Mouse (Mus musculus): Measurements from ENCODE around the gene Tomm40l.

Tomm40l gene

DNA sequence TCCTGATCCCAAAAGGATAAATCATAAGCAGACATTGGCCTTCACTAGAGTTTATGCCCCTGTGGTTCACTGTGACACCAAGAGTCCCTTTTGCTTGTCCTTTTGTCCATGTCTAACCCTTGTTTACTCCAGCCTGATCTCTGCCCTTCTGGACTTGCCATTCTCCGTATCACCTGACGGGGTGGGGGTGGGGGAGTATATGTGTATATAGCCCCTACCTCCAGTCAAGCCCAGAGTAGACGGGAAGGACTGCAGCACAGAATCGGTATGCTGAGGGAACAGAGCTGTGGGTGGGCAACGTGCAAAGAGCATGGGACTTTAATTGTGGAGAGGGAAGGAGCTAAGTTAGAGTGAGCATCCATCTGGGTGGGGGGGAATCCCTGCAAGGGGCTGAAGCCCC lies 2.5 kb upstream of the Tomm40l start, which contains the start of gene Apoa2:
Gene Apoa2, plus strand, starts transcription at position 198 of the 400 bp plus-strand sequence.
- DNase-seq: no peak

DNA sequence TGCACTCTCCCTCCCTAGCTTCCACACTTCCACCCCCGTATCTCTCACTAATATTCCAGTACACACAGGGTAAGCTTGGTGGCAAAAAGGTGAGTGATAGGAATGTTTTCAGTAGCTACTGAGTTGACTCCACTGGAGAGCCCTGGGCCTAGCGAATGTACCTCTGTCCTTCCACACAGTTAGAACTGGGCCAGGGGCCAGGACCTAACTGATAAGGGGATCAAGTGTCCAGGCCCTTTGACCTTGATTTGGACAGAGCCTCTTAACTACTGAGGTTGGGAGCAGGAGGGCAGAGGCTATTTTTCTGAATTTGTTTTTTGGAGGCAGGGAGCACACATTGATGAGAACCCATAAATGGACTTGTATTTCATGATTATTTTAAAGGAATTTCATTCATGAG lies 1.5 kb upstream of the Tomm40l start:
- no peak for DNase-seq

DNA sequence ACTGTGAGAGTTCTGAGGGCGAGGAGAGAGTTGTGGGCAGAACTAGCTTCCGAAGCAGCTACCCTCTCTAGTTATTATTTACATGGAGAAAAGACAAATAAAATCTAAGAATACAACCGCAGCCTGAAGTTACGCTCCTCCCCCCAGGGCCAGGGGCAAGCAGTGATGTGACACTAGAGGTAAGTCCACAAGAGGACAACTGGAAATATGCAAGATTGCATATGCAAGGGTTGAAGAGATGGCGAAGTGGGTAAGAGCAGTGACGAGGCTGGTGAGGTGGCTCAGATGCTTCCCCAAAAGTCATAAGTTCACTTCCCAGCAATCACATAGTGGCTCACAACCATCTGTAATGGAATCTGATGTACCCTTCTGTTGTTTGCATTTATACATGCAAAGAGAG lies 854 bp upstream of the Tomm40l start:
- no peak for DNase-seq

DNA sequence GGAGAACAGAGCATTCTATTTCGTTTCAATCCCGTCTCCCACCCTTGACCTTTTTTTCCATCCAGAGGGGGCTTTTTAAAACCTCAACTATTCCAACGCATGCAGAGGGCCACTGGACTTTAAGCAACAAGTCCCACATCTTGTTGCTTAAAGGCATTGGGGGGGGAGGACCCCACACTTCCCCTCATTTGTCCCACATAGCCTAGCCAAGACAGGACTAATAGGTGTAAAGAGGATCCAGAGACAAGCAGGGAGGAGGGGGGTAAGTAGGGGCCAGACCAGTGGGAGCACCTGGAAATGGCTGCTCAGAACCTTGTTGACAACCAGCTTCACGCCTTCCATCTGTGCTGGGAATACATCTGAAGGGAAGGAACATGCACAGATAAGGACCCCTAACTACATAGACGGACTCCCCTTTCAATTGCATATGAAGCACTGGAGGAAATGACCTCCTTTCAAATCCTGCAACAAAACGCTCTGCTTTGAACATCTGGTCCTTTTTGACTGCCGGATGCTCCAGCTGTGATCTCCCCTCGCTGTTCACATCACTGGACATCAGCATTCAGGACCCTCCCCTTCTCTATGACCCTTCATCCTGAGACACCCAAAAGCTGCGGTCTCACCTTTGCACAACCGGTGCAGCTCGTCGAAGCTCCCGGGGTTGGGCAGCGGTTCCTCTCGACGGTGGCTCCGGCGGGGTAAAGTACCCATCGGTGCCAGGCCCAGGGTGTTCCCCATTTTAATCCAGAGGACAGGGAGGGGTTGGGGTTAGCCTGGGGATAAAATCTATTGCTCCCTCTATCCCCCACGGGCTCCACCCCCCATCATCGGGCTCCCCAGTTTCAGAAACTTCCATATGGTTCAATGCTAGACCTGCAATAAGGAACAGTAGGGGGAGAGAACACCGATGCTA lies 777 bp downstream of the Tomm40l start:
- DNase-seq: no peak

DNA sequence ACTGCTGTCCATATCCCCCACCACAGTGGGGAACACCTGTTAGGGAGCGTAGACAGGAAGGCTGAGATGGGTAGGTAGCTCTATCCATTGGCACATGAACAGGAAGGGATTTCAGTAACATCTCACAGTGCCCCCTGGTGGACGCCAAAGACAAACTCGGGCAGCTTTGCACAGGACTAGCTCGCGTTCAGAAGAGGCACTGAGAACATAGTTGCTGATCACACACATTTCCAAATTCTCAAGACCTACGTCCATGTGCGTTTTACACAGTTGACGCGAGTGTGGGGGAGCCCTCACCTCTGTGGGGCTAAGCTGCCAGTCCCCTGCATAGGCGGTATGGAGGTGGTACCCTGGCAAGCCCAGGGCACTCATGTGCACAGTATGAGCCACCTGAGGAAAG lies 1.4 kb downstream of the Tomm40l start:
- DNase-seq: peak; percentile 91

DNA sequence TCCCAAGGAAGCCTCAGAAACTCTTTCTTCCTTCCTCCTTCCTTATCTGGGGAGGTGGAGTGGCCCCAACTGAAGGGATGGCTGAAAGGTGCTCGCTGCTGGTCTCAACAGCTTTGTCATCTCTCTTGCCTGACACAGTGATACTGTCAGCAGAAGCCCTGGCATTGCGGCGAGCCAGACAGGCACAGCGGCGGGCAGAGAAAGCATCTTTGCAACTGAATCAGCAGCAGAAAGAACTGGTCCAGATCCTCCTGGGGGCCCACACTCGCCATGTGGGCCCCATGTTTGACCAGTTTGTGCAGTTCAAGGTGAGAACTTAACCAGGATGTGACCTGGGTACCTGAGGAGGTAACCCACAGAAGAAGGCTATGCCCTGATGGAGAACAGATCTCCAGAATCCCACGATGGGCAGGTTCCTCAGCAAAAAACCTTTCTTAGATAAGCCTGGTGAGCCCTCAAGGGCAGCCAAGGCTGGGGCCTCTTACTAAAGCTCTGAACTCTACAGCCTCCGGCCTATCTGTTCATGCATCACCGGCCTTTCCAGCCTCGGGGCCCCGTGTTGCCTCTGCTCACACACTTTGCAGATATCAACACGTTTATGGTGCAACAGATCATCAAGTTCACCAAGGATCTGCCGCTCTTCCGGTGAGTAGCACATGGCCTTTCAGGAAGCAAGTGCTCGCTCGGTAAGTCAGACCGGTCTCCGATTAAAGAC lies 5.9 kb downstream of the Tomm40l start:
- no peak for DNase-seq

DNA sequence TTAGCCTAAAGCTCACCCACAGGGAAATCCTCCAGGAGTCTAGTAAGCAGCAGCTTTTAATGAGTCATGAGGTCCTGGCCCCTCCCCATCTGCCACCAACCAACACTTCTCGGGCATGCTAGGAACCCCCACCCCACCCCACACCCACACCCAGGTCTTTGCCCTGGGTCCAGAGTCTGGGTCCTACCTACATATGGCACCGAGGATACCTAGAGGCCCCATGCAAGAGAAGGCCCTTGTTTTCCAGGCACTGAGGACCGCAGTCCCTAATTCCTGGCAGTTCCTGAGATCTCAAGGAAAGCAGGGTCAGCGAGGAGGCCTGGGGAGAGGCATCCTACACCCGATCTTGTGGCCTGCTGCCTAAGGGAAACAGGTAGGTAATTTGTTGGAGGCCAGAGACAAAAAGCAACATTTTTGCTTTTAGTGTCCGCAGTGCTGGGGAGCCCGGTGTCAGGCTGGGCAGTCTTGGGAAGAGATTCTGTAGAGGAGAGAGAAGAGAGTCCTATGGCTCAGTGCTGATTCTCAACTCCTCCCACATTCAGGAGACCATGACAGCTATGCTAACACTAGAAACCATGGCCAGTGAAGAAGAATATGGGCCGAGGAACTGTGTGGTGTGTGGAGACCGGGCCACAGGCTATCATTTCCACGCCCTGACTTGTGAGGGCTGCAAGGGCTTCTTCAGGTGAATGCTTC lies 8.4 kb downstream of the Tomm40l start, which contains the start of gene Nr1i3:
Gene Nr1i3, plus strand, starts transcription at position 170 of the 696 bp plus-strand sequence.
- no peak for DNase-seq

DNA sequence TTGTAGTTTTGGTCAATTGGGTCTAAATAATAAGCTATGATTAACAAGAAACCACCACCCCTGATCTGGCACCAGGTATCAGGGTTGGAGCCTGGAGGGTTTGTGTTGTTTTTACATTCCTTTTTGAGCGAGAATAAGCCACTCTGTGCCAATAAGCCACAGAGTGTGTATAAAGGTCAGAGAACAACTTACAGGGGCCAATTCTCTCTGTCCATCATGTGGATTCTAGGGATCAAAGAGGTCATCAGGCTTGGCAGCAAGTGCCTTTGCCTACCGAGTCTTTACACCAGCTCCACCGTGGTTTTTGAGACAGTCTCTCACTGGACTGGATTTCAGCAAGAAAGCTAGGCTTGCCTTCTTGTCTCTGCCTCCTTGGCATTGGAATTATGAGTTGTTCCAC lies 9.5 kb downstream of the Tomm40l start:
- DNase-seq: no peak

DNA sequence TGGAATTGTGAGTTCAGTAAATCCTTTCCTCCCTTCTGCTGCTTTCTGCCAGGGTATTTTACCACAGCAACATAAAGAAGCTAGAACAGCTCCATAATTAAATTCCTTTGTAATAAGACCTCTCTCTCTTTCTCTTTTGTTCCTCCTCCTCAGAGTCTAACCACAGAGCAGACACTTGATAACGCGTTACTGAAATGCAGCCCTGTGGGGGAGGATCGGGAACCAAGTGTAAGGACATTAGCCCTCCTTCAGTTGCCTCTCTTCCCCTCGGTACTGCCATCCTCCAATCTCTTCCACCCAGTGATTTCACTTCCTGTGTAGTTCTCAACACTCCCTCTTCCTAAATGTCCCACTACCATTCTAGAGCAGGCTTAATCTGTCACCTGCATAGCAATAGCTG lies 12.9 kb downstream of the Tomm40l start:
- DNase-seq: no peak

DNA sequence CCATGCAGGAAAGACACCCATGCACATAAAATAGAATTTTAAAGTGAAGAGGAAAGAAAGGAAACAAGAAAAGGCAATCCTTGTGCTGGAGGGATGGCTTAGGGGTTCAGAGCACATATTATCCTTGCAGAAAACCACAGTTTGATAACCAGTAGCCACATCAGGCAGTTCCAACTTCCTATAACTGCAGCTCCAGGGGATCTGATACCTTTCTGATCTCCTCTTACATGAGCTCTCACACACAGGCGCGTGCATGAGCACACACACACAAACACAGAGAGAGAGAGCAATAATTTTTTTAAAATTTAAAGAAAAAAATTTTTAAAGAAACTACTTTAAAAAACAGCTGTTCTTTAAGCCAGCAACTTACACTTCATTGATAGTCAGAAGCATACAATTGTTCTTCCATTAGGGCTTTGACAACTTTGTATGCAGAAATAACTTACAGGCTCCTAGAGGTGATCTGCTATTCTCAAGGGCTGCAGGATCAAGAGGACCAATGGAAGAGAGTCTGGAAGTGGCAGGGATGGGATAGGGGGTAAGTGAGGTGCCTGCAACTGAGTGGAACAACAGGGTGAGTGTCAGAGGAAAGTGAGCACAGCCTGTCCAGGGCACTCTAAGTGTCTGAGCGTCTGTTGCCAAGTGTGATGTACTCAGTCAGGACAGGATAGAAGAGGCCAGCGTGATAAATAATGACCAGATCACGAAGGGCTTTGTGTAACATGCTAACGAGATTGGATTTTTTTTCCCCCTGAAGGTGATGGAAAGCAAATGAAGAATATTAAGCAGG lies 16.4 kb downstream of the Tomm40l start:
- no peak for DNase-seq

DNA sequence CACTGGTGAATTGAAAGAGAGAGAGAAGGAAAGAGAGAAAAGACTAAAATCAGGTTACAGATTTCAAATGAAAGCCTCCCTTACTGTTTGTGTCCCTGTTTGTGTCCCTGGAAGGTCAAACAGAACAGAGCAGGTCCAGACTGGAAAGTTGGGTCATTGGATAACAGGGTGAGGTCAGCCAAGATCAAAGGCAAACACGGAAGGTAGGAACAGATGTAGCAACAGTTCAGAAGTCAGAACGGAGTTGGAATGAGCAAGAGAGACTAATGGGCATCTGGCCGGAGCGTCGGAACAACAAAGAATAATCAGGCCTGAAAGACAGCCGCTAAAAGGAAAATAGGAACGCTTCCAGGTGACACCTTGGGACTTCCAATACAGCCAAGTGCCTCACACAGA lies 18.1 kb downstream of the Tomm40l start:
- no peak for DNase-seq

DNA sequence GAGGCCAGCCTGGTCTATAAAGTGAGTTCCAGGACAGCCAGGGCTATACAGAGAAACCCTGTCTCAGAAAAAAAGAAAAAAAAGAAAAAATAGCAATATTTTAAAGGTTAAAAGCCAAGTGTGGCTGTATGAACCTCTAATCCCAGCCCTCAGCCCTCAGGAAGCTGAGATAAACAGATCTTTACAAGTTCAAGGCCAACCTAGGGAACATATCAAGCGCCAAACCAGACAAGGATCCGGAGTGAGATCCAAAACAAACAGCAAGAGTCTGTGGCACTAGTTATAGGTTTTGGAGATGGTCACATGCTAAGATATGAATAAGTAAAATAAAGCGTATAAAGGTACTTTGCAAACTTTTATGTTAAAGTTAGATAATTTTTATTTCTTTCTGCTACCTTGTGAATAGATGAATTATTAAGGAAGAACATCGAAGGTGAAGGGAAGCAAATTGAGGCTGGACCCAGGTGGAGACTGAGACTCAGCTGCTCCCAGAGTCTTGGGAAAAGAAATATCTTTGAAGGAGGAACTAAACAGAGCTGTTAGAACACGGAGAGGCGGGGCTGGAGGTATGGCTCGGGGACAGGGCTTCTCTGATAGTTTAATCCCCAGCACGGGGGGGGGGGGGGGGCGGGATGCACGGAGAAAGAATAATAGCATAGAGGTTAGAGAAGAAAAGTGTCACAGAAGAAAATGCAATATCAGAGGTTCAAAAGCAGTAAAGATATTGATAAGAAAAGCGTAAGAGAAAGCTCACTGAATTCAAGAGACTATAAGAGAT lies 18.7 kb downstream of the Tomm40l start:
- no peak for DNase-seq

DNA sequence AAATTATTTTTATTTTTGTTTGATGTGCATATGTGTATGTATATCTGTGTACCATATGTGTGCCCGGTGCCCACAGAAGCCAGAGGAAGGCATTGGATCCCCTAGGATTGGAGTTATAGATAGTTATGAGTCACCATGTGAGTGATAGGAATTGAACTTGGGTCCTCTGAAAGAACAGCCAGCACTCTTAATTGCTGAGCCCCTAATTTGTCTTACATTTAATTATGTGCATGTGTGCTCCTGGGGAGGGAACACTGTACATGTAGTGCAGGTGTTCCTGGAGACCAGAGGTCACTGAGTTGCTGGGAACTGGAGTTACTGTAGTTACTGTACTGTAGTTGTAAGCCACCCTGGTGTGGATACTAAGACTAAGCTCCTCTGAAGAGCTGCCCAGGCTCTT lies 21.5 kb downstream of the Tomm40l start:
- DNase-seq: no peak

DNA sequence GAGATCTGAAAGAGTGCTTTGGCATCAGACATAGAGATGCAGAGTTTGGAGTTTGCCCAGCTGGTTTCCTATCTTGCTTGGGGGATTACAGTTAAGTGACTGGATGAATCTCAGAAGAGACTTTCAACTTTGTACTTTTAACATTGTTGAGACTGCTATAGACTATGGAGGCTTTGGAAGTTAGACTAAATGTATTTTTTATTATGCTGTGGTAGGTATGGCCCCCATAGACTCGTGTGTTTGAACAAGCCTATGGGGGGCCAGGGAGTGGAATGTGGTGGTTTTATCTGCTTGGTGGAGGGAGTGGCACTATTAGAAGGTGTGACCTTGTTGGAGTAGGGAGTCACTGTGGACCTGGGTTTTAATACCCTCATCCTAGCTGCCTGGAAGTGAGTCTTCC lies 22.8 kb downstream of the Tomm40l start:
- DNase-seq: no peak

DNA sequence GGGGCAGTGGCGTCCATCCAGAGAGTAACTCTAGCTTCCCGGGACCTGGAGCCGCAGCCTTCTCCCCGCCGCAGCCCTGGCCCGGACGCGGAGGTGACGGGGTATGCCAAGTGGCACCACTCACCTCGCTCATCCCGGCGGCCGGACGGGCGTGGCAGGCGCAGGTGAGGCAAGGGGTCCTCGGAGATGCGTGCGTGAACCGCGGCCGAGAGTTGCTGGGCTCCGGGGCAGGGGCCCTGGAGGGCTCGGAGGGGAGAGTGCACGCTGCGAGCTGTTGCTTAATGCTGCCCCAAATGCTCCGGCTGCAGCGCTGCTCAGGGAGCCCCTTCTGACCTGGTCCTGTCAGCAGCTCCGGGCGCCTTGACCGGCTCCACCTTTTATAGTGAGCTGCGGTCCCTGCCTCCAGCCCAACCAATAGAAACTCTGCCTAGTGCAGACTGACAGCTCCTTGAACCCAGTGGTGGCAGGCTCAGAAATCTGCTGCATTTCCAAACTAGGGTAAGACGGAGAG lies 26.4 kb downstream of the Tomm40l start, which contains the start of gene Pcp4l1:
Gene Pcp4l1, minus strand, starts transcription at position 382 of the 511 bp plus-strand sequence.
- DNase-seq: peak; percentile 57

DNA sequence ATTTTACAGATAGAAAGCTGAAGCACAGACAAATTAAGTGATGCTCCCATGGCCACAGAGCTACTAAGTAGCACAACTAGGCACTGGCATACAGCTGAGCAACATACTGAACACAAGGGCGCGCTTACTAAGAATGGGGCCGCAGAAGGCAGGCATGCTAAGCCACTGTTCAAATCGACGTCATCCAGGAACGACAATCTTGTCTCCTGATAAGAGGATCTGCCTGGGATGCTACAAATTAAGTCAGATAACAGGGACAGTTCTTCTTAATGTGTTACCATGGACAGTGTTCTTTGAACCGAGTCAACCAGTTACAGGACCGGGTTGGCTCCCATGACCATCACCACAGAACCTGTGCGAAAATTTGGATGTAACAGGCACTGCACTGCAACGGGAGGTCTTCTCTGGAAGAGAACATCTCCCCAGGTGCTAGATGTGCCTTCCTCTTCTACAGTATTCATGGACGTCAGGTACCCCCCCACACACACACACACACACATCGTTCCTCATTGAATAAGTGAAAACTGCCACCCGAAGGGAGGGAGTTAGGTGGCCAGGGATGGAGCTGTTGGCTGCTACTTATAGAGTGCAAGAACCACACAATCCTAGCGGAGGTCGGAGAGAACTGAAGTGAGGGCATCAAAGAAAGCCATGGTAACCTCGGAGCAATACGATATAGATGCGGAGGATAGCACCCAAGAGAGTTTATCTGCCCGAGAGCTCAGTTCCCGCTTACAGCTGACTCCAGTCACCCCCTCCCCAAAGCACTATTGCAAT lies 27.1 kb downstream of the Tomm40l start:
- no peak for DNase-seq

DNA sequence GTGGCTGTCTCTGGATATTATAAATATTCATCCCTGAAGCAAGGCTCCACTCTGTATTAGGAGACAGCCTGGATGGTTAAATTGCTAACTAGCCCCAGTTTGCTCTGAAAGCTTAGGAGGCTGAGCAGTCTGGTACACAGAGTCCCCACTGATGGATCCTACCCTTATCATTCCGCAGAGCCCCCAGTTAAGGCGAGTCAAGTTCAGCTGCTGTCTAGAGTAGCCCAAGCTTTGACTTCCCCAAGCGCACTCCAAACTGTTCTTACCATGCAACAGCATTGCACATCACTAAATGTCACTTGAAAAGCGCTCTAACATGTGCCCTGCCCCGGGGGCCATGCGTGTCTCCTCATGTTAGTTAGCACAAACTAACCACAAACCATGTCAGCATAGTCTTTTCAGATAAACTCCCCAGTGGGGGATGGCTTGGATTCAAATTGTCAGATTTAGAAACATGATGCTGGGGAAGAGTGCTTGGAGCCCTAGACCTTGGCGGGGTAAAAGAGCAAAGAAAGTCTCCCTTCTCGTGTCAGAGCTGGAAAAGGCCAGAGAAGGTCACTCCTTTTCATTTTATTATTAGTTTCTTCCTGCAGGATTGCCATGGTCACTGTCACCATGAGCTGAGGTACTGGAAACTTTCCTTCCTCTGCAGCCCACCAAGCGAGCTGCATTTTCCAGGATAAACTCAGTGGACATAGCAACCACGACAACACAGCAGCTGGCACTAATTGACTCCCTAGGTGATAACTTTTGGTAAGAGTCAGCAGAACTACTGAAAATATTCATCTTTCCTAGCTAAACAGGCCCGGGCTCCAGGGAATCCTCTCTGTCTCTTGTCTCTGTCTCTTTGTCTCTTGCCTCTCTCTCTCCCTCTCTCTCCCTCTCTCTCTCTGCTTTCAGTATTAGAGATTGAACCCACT lies 28.1 kb downstream of the Tomm40l start:
- no peak for DNase-seq

DNA sequence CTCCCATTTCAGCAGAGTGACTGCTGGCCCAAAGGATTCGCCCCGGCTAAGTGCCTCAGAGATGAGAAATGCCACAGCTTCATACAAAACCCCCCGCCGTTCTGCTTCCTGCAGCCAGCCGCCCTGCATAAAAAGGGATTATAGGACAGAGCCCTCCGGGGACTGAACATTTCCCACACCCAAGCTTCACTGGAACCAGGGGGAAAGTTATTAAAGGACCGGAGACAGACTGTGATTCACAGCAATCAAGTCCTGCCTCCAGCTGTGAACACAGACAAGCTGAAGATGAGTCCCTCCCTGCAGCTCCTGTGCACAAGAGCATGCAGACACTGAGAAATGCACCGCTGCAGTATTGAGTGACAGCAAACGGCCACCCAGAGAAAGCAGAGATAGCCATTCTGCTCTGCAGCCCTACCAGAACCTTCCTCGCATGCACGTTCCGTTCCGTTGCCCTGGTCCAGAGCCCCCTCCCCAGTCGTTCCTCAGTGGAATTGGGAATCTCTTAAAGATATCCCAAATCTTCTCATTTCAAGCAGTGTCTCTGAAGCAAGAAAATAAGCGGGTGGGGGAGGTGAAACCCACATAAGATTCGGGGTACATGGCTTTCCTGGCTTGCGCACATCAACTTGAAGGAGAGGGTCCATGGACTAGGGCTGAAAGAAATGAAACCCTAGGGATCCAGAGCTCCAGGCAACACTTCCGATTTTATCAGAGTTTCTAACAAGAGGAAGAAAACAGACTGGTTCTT lies 29.0 kb downstream of the Tomm40l start:
- no peak for DNase-seq

DNA sequence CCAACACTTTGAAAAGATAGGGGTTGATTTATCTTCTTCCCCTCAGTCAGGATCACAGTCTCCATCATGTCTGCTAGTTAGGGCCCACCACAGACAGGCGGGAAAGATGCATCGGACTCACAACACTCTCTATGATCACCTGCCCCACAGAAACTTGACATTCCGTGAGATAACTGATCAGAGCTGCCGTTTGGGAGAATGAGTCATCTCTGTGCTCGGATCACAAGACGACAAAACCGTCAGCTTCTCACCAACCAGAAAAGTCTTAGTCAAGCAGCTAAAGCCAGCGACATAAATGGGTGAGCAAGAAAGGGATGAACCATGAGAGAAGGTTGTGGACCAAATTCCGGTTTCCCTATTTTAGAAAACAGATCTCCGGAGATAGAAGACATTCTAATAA lies 30.0 kb downstream of the Tomm40l start:
- no peak for DNase-seq

Data from lung, postnatal 14 days (tissue).